Mouse (Mus musculus) layer of hippocampus, adult 8-10 months (tissue): ENCODE measurements around the gene Myo1g. TPM values are rescaled to one million over a fixed set of nuclear protein-coding genes. Genes with fewer than 3 reads are reported as not detected.

ENCODE experiments used
- DNase-seq, 2 experiments: peaks; one replicate each; pipeline ENCODE4 v3.0.0; 2022; ENCODE audit warnings: low spot score in 2 of 2
- total RNA-seq, 4 experiments: library from RNA; stranded (reverse); gene quantifications; 2 replicates each; pipeline ENCODE4 v1.2.4; 2022

Gene Myo1g
- 1 to 10 TPM in 1 of 4 experiments, under 1 TPM in 3; 0.39 to 1.3 (median 0.51) TPM for total RNA-seq

- DNase-seq, result no peak
Measured at GRCm38 (mm10) chr11:6520507-6521173, at the start of gene Myo1g. Myo1g (minus strand) TSS chr11:6520965.

GRCm38 (mm10) chr11:6569410-6569777 lies 48.6 kb upstream of the Myo1g start:
- DNase-seq, result no peak

- peak in 1 of 2 experiments; percentile 50 for DNase-seq
Measured at GRCm38 (mm10) chr11:6568584-6569409, 48.0 kb upstream of the Myo1g start.

GRCm38 (mm10) chr11:6567951-6568350 lies 47.2 kb upstream of the Myo1g start:
- DNase-seq, result no peak

- no peak for DNase-seq
Measured at GRCm38 (mm10) chr11:6566496-6566895, 45.7 kb upstream of the Myo1g start.

- DNase-seq, result no peak
Measured at GRCm38 (mm10) chr11:6563201-6563600, 42.4 kb upstream of the Myo1g start.

GRCm38 (mm10) chr11:6562359-6562758 lies 41.6 kb upstream of the Myo1g start:
- DNase-seq, result no peak

- no peak for DNase-seq
Measured at GRCm38 (mm10) chr11:6561474-6561873, 40.7 kb upstream of the Myo1g start.

- no peak for DNase-seq
Measured at GRCm38 (mm10) chr11:6560655-6561360, 40.0 kb upstream of the Myo1g start.

GRCm38 (mm10) chr11:6559996-6560395 lies 39.2 kb upstream of the Myo1g start:
- no peak for DNase-seq

- no peak for DNase-seq
Measured at GRCm38 (mm10) chr11:6558234-6558633, 37.5 kb upstream of the Myo1g start.

- no peak for DNase-seq
Measured at GRCm38 (mm10) chr11:6550201-6550600, 29.4 kb upstream of the Myo1g start.

GRCm38 (mm10) chr11:6549770-6550169 lies 29.0 kb upstream of the Myo1g start:
- no peak for DNase-seq

- no peak for DNase-seq
Measured at GRCm38 (mm10) chr11:6547696-6548325, 27.0 kb upstream of the Myo1g start.

GRCm38 (mm10) chr11:6547037-6547680 lies 26.4 kb upstream of the Myo1g start:
- DNase-seq, result peak in 1 of 2 experiments; percentile 29

- DNase-seq, result peak; percentile 93 to 97
Measured at GRCm38 (mm10) chr11:6546205-6547013, 25.6 kb upstream of the Myo1g start, which contains the start of gene Ccm2. Ccm2 (plus strand) TSS chr11:6546887.

GRCm38 (mm10) chr11:6545857-6546192 lies 25.1 kb upstream of the Myo1g start:
- DNase-seq, result no peak

- no peak for DNase-seq
Measured at GRCm38 (mm10) chr11:6545186-6545856, 24.6 kb upstream of the Myo1g start.

- no peak for DNase-seq
Measured at GRCm38 (mm10) chr11:6544683-6545082, 23.9 kb upstream of the Myo1g start.

- DNase-seq, result no peak
Measured at GRCm38 (mm10) chr11:6530746-6531145, 10.0 kb upstream of the Myo1g start.
